Mouse (Mus musculus) embryonic fibroblast, embryonic 13.5 days (primary cell): ENCODE measurements at regions not wholly inside any gene's neighbourhood (a gene's known extent, or its start where the extent isn't known, plus 50 kb on each side); places are given as distances from the start of the nearest gene placed in this dataset.
"Not testable (repeated sequence)": the region's sequence is repeated elsewhere in the genome, so short reads cannot be mapped to it uniquely, and the experiment has no call there.

Source experiments
- CTCF ChIP-seq: IDR thresholded peaks from 2 replicates; pipeline ENCODE4 v1.5.1; 2011; ENCODE audit warnings: mild to moderate bottlenecking, control low read depth, low read length, moderate library complexity, borderline replicate concordance; ENCODE audit not compliant: insufficient read depth
- POLR2A ChIP-seq: IDR thresholded peaks from 2 replicates; pipeline ENCODE4 v1.6.1; 2011; ENCODE audit warnings: low read depth, mild to moderate bottlenecking, control low read depth, low read length, moderate library complexity

DNA sequence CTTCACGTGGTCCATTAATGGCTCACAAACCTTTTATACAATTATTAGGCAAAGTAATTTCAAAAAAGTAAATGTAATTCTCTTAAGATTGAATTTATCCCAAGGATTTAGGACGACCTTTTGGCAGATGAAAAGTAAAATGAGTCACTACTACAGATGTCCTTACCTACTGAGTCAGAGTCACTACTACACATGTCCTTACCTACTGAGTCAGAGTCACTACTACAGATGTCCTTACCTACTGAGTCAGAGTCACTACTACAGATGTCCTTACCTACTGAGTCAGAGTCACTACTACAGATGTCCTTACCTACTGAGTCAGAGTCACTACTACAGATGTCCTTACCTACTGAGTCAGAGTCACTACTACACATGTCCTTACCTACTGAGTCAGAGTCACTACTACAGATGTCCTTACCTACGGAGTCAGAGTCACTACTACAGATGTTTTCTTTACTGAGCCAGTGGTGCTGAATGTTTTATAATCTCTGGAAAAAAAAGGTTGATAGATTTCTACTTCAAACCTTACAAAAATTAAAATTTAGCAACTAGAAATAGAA is 169.4 kb upstream of the Akr1e1 start:
- TF ChIP-seq CTCF, POLR2A: not testable (repeated sequence)
